Mouse (Mus musculus) megakaryocyte-erythroid progenitor cell, adult 5 weeks (primary cell): Measurements from ENCODE around the gene Cd36. TPM values are rescaled to one million over a fixed set of nuclear protein-coding genes. Genes with fewer than 3 reads are reported as not detected.

Source experiments
- polyA plus RNA-seq: library from polyadenylated mRNA; stranded (reverse); fragments of >175 nt; gene quantifications from 2 replicates; pipeline ENCODE4 v1.2.3, GENCODE M21; 2012

The Cd36 gene
- 0.05 TPM in 1 of 2 replicates, not detected in the other for polyA plus RNA-seq

DNA sequence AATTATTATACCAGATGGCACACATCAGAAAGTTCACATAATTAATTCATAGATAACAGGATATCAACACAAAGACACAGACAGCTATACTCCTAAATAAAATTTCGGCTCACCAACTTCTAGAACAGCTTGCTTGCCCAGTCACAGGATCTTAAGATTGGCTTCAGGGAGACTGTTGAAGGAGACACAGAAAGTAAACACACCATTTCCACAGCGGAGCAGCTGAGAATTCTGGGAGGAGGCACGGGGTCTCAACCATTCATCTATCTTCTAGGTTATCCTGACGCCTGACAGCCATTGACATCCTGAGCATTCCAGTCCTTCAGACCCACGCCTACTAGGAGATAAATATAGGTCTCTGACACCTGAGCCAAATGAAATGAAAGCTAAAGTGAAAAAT, at the start of gene Cd36:
Cd36 (minus strand) TSS at position 204 of the 400 bp plus-strand sequence.

Other genes starting within 250 kb of the Cd36 start
- not detected in 2 replicates for gene Gnat3, start 73.7 kb upstream of the Cd36 start, polyA plus RNA-seq